Mouse (Mus musculus) midbrain, embryonic 15.5 days (tissue): ENCODE results near the gene Nppb. TPM values are rescaled to one million over a fixed set of nuclear protein-coding genes. Genes with fewer than 3 reads are reported as not detected.
A peak's percentile ranks its signal among the peaks of the same experiment; 100 is the strongest.

Source experiments
- ATAC-seq: fragments of 200-750 bp; cut with Nextera tagmentation; replicated peaks from 2 replicates; pipeline ENCODE4 v1.8.0; 2017; ENCODE audit warnings: moderate TSS enrichment
- H3K27ac ChIP-seq: fragments of 300-500 bp; sonication (generic); 2 replicates; pipeline ENCODE4 v1.5.1; 2015; ENCODE audit warnings: mild to moderate bottlenecking, inconsistent platforms
- H3K27me3 ChIP-seq: fragments of 300-500 bp; sonication (generic); replicated peaks from 2 replicates; pipeline ENCODE4 v1.6.1; 2015; ENCODE audit warnings: inconsistent platforms
- H3K36me3 ChIP-seq: fragments of 300-500 bp; sonication (generic); replicated peaks from 2 replicates; pipeline ENCODE4 v1.6.1; 2015; ENCODE audit warnings: inconsistent platforms
- H3K4me1 ChIP-seq: fragments of 300-500 bp; sonication (generic); 2 replicates; pipeline ENCODE4 v1.6.1; 2015; ENCODE audit warnings: inconsistent platforms
- H3K4me2 ChIP-seq: fragments of 300-500 bp; sonication (generic); 2 replicates; pipeline ENCODE4 v1.6.1; 2015; ENCODE audit warnings: inconsistent platforms, mild to moderate bottlenecking, moderate library complexity
- H3K4me3 ChIP-seq: fragments of 300-500 bp; sonication (generic); 2 replicates; pipeline ENCODE4 v1.5.1; 2015; ENCODE audit warnings: mild to moderate bottlenecking, inconsistent platforms
- H3K9ac ChIP-seq: fragments of 300-500 bp; sonication (generic); 2 replicates; pipeline ENCODE4 v1.6.1; 2015; ENCODE audit warnings: mild to moderate bottlenecking, inconsistent platforms
- H3K9me3 ChIP-seq: fragments of 300-500 bp; sonication (generic); 2 replicates; pipeline ENCODE4 v1.6.1; 2016; ENCODE audit warnings: inconsistent platforms
- WGBS: fragments of 180-500 bp; shearing (Covaris S2); methylation state at CpG from one replicate; pipeline ENCODE4 v1.1.7; 2015; ENCODE audit warnings: mixed read lengths; 5-methylcytosine and 5-hydroxymethylcytosine counted together
- polyA plus RNA-seq: library from polyadenylated mRNA; unstranded; fragments of >200 nt; fragmentation: Nextera tagmentation; extraction: Ambion mirVana; gene quantifications from 2 replicates; pipeline ENCODE4 v1.2.1, GENCODE M21; 2015

The Nppb gene
- not detected in 2 replicates for polyA plus RNA-seq

GRCm38 (mm10) chr4:147985205-147986132 lies at the start of gene Nppb:
TSS of gene Nppb (plus strand) at chr4:147985788.
- Histone ChIP-seq H3K4me1 (no peaks in the 10 kb centered on the region), H3K4me2 (no peak within 1 kb of the TSS), H3K27ac (no peak within 1 kb of the TSS), H3K9me3 (no peaks in the 10 kb centered on the region), H3K9ac (no peak within 1 kb of the TSS), H3K27me3 (no peaks in the 10 kb centered on the region), H3K4me3 (no peak within 1 kb of the TSS), H3K36me3 (no peaks in the 10 kb centered on the region)
- 36% methylated on average over 20 of the region's 20 CpGs for WGBS
- no peak for ATAC-seq

GRCm38 (mm10) chr4:147935904-147936303 lies 49.7 kb upstream of the Nppb start:
- WGBS: 24% methylated on average over 9 of the region's 9 CpGs
- H3K4me2 ChIP-seq: peak overlapping the region; percentile 94

DNA sequence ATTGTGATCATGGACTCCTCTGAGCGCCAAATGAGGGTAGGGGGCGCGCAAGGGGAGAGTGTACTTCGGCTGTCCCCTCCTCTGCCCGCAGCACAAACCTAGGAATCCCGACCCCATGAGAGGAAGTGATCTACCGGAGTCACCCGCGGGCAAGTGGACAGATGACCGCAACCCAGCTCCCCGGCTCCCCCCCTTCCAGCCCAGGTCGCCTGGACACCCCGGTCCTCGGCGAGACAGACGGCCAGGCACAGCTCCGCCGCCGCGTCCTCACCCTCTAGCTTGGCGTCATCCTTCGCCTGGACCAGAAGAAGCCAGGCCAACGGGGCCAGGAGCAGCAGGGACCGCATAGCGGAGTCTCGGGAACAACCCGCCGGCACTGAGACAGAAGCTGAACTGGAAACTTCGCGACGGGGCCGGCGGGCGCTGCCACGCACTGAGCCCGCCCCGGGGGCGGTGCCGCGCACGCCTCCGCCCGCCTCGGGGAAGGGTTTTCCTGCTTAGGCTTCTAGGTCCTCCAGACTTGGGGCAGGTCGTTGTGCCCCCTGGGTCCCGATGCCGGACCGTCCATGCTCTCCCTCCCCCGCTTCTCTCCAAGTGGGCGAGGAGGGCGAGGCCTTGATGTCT lies 49.1 kb upstream of the Nppb start, which contains the start of gene Plod1:
TSS of gene Plod1 (minus strand) at position 437 of the 624 bp plus-strand sequence.
- no peaks in the 10 kb centered on the region for H3K36me3 ChIP-seq
- ATAC-seq: peak; percentile 51
- H3K4me3 ChIP-seq: peak within 1 kb of the TSS; percentile 55
- peak within 1 kb of the TSS; percentile 94 for H3K4me2 ChIP-seq
- WGBS: under 1% methylated on average over 51 of the region's 51 CpGs
- no peaks in the 10 kb centered on the region for H3K27me3 ChIP-seq
- peak within 1 kb of the TSS; percentile 57 for H3K9ac ChIP-seq
- H3K9me3 ChIP-seq: no peaks in the 10 kb centered on the region
- 0 out of 2 replicates have a peak within 1 kb of the TSS, but pooled peaks have one; percentile 3 for H3K27ac ChIP-seq
- peaks cover 18% of the 10 kb centered on the region for H3K4me1 ChIP-seq

More at GRCm38 (mm10) chr4:147935904-147936303, 49.7 kb upstream of the Nppb start:
- Histone ChIP-seq H3K27me3 (no peaks in the 10 kb centered on the region), H3K9me3 (no peaks in the 10 kb centered on the region), H3K36me3 (no peaks in the 10 kb centered on the region), H3K27ac (no peak overlapping the region), H3K4me3 (peak overlapping the region; percentile 55), H3K4me1 (peaks cover 17% of the 10 kb centered on the region), H3K9ac (peak overlapping the region; percentile 57; the same call in 1 of the 2 replicates)
- no peak for ATAC-seq

- ATAC-seq: no peak
- 41% methylated on average over 3 of the region's 3 CpGs for WGBS
- Histone ChIP-seq H3K9ac (peak overlapping the region; percentile 57), H3K27ac (0 out of 2 replicates have a peak overlapping the region, but pooled peaks have one; percentile 3), H3K36me3 (no peaks in the 10 kb centered on the region), H3K27me3 (no peaks in the 10 kb centered on the region), H3K4me2 (peak overlapping the region; percentile 94), H3K9me3 (no peaks in the 10 kb centered on the region), H3K4me3 (peak overlapping the region; percentile 55), H3K4me1 (peaks cover 24% of the 10 kb centered on the region)
These were observed 48.6 kb upstream of the Nppb start for GRCm38 (mm10) chr4:147937021-147937420.

- no peak overlapping the region for H3K9ac ChIP-seq
These were observed 48.1 kb upstream of the Nppb start for GRCm38 (mm10) chr4:147937486-147937885.

DNA sequence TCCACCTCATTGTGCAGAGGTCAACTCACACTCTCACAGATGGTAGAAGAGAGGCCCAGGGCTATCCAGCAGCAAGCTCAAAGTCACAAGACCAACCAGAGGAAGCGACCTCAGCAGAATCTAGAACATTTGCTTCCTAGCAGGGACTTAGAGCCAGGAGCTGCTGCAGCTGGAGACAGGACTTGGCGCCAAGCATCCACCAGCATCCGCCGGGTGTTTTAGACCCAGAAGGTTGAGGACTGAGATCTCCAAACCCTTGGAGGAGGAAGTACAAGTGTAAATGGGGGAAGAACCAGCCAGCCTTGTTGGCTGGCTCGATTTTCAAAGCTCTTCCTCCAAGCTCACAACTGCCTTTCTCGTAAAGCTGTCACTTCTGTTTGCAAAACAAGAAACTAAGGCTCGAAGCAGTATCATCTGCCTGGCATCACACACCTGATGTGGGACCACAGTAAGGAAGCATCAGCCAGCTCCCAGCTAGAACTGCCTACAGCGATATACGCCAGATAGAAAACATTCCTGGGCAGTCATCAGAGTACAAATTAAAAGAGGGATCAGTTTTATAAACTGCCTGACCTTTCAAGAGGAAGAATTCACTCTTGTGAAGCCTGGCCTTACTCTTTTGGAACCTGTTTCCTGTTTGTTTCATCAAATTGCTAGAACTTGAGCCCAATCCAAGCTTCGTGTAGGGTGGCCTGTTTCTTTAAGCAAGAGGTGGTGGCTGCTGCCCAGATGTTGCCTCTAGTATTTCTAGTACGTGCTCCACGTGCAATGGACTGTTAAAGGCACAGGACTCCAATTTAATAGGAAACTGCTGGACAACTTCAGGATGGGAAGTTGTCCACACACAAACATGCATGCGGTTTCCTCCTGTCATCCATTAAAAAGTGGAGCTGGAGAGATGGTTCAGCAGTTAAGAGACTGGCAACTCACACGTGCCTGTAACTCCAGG lies 47.2 kb upstream of the Nppb start:
- no peaks in the 10 kb centered on the region for H3K27me3 ChIP-seq
- no peak overlapping the region for H3K4me2 ChIP-seq
- ATAC-seq: no peak
- H3K27ac ChIP-seq: no peak overlapping the region
- H3K9ac ChIP-seq: no peak overlapping the region
- WGBS: 79% methylated on average over 14 of the region's 14 CpGs
- no peak overlapping the region for H3K4me3 ChIP-seq
- peaks cover 38% of the 10 kb centered on the region for H3K4me1 ChIP-seq
- H3K9me3 ChIP-seq: no peaks in the 10 kb centered on the region
- 0 out of 2 replicates have a peak, but pooled peaks cover under 1% of the 10 kb centered on the region for H3K36me3 ChIP-seq

More at GRCm38 (mm10) chr4:147937486-147937885, 48.1 kb upstream of the Nppb start:
- WGBS: 55% methylated on average over 5 of the region's 5 CpGs
- Histone ChIP-seq H3K4me2 (no peak overlapping the region), H3K36me3 (no peaks in the 10 kb centered on the region), H3K4me1 (peaks cover 29% of the 10 kb centered on the region), H3K27ac (no peak overlapping the region), H3K4me3 (no peak overlapping the region), H3K27me3 (no peaks in the 10 kb centered on the region), H3K9me3 (no peaks in the 10 kb centered on the region)
- ATAC-seq: no peak

DNA sequence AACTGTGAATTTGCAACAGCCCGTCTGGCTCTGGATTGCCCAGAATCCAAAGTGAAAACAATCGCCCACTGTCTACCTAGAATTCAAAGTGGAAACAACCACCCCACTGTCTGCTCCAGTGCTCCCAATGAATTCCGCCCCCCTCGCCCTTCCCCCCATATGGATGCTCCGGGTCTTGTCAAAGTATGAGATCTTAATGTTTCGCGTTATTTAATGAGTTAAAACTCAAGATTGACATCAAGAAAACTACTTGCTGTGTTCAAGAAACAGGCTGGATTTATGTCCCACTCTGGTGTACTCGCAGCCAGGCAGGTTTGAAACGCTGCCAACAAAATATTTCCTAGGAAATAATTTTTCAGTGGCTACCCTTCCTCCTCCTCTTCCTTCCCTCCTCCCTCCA lies 45.5 kb upstream of the Nppb start:
- Histone ChIP-seq H3K36me3 (peaks cover 16% of the 10 kb centered on the region), H3K27me3 (no peaks in the 10 kb centered on the region), H3K9me3 (no peaks in the 10 kb centered on the region), H3K4me1 (peaks cover 40% of the 10 kb centered on the region), H3K4me2 (peak overlapping the region; percentile 97), H3K4me3 (peak overlapping the region; percentile 72), H3K9ac (no peak overlapping the region), H3K27ac (peak overlapping the region; percentile 77)
- peak; percentile 10 for ATAC-seq
- 42% methylated on average over 9 of the region's 9 CpGs for WGBS

GRCm38 (mm10) chr4:147940576-147941044 lies 45.0 kb upstream of the Nppb start, which contains the start of gene 2510039O18Rik:
TSS of gene 2510039O18Rik (plus strand) at chr4:147940895.
- Histone ChIP-seq H3K36me3 (peaks cover 21% of the 10 kb centered on the region), H3K4me3 (peak within 1 kb of the TSS; percentile 72), H3K9ac (peak within 1 kb of the TSS; percentile 79), H3K4me2 (peak within 1 kb of the TSS; percentile 97), H3K9me3 (no peaks in the 10 kb centered on the region), H3K27ac (peak within 1 kb of the TSS; percentile 77), H3K27me3 (no peaks in the 10 kb centered on the region), H3K4me1 (peaks cover 40% of the 10 kb centered on the region)
- under 1% methylated on average over 29 of the region's 35 CpGs for WGBS
- ATAC-seq: peak; percentile 72

DNA sequence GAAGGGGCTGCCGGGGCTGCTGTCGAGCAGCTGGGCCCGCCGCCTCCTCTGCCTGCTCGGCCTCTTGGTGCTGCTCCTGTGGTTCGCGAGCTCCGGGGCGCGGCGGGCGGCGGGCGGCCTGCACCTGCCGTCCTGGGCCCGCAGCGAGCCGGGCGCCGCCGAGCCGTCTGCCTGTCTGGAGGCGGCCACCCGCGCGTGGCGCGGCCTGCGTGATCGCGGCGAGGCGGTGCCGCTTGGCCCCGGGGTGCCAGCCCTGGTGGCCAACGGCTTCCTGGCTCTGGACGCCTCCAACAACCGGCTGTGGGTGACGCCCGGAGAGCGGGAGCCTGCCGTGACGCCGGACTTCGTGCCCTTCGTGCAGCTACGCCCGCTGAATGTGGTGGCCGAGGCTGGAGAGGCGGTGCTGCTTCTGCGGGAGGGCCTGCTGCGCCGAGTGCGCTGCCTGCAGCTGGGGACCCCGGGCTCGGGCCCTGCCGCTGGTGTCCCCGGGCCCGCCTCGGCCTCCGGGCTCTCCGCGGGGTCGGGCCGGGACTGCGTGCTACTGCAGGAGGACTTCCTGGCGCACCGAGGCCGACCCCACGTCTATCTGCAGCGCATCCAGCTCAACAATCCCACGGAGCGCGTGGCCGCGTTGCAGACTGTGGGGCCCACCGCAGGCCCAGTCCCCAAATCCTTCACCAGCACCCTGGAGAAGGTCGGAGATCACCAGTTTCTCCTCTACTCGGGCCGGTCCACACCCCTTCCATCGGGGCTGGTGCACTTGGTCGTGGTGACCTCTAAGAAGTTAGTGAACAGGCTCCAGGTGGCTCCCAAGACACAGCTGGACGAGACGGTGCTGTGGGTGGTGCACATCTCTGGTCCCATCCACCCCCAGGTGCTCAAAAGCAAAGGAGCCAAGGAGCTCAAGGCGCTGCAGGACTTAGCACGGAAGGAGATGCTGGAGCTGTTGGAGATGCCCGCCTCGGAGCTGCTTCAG lies 44.3 kb upstream of the Nppb start:
- peak overlapping the region; percentile 79 for H3K9ac ChIP-seq
- H3K27me3 ChIP-seq: no peaks in the 10 kb centered on the region
- peak overlapping the region; percentile 72 for H3K4me3 ChIP-seq
- H3K4me2 ChIP-seq: peak overlapping the region; percentile 97
- peaks cover 39% of the 10 kb centered on the region for H3K4me1 ChIP-seq
- H3K27ac ChIP-seq: peak overlapping the region; percentile 77; the same call in 1 of the 2 replicates
- ATAC-seq: peak; percentile 64
- 7% methylated on average over 80 of the region's 88 CpGs for WGBS
- no peaks in the 10 kb centered on the region for H3K9me3 ChIP-seq
- peaks cover 26% of the 10 kb centered on the region for H3K36me3 ChIP-seq

DNA sequence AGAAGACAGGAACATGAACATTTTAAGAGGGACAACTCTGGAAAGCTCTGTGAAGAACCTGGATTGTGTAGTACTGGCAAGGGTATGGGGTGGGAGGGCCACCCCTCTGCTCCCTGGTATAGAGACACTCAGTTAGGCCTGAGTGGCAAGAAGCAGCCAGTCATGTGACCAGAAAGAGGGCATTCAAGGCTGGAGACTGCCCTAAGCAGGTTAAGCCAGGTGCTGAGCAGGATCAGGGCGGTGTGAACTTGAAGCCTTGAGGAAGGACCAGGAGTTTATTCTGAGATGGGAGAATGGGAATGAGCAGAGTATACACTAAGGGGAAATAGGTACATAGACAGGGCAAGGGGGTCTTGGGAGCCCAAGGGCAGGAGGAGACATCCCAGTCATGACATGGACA lies 42.6 kb upstream of the Nppb start:
- no peak for ATAC-seq
- WGBS: 97% methylated on average over 1 of the region's 1 CpGs
- H3K9me3 ChIP-seq: no peaks in the 10 kb centered on the region
- no peak overlapping the region for H3K4me3 ChIP-seq
- no peaks in the 10 kb centered on the region for H3K27me3 ChIP-seq
- H3K9ac ChIP-seq: no peak overlapping the region
- peak overlapping the region; percentile 97; the same call in 1 of the 2 replicates for H3K4me2 ChIP-seq
- H3K36me3 ChIP-seq: peaks cover 34% of the 10 kb centered on the region
- peaks cover 33% of the 10 kb centered on the region for H3K4me1 ChIP-seq
- H3K27ac ChIP-seq: no peak overlapping the region
